Mouse (Mus musculus): ENCODE data around the gene Ttll8. TPM values are rescaled to one million over a fixed set of nuclear protein-coding genes. Genes with fewer than 3 reads are reported as not detected.

Gene Ttll8
- polyA plus RNA-seq, 1 experiment from 2014 or later, result not detected

DNA sequence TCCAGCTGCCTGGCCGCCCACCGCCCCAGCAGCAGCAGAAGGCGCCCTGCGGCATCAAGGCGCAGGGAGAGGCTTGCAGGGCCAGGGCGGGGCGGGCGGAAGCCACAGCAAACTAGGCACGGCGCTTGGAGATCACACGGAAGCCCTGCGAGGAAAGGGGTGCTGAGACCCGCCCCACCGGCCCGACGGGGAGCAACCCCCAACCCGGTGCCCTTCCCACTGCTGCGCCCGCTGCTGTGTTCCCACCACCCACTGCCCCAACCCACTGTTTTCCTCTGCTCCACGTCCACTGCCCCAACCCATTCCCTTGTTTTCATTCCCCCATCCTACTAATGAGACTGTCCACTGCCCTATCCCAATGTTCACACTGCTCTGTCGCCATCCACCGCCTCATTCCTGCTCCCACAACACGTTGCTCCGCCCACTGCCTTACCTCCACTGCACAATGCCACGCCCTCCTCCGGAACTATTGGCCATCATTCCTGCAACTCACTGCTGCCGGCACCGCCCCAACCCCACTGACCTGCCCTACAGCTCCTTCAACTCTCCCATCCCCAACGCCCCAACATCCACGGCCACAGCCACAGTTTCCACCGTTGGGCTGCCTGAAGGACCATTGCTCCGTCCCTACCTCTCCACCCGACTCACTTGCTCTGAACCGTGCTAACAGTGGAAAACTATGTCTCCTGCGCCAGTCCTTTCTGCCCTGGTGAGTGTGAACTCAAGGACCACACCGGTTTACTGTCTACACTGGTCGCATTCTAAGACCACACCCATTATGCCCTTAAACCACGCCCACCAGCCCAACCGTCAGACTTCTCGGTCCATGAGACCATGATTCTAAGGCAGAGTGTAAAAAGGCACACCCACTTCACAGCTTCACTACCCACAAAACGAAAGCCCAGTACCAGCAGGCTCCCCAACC is 63.2 kb downstream of the Ttll8 start:
- 2% methylated on average over 37 of the region's 41 CpGs for WGBS

DNA sequence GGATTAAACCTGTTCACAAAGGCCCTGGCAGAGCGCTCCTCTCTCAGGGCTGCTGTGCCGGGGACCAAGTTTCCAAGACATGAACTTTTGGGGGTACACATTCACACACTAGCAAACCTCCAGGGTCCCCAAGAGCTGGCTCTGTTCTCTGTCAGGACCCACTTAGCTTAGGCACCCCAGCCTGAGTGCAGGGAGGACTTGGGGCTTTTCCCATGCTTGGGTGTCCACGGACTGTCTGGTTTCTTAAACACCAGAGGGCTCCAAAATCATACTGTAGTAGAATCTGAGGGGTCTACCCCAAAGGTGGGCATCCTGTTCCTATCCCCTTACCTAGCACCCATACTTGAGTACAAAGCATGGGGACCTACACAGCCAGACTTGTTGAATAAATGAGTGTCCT is 64.2 kb downstream of the Ttll8 start:
- peak; percentile 69 for DNase-seq (ENCODE audit: low spot score)
- Histone ChIP-seq H3K27me3 (ENCODE audit: insufficient read depth, poor library complexity, severe bottlenecking) (peaks cover 33% of the 10 kb centered on the region), H3K9me3 (no peaks in the 10 kb centered on the region), H3K4me3 (peak overlapping the region; percentile 70; the same call in 1 of the 2 replicates), H3K27ac (no peak overlapping the region), H3K36me3 (no peaks in the 10 kb centered on the region), H3K4me1 (peaks cover 24% of the 10 kb centered on the region)
- WGBS, result 83% methylated on average over 3 of the region's 3 CpGs

More for the DNA sequence above, 63.2 kb downstream of the Ttll8 start:
- H3K36me3 ChIP-seq, result no peaks in the 10 kb centered on the region
- peaks cover 24% of the 10 kb centered on the region for H3K4me1 ChIP-seq
- H3K4me3 ChIP-seq, result peak overlapping the region; percentile 70
- no peaks in the 10 kb centered on the region for H3K9me3 ChIP-seq
- H3K27ac ChIP-seq, result peak overlapping the region; percentile 83
- H3K27me3 ChIP-seq (ENCODE audit: insufficient read depth, poor library complexity, severe bottlenecking), result peaks cover 33% of the 10 kb centered on the region
- DNase-seq (ENCODE audit: low spot score), result peak; percentile 95

DNA sequence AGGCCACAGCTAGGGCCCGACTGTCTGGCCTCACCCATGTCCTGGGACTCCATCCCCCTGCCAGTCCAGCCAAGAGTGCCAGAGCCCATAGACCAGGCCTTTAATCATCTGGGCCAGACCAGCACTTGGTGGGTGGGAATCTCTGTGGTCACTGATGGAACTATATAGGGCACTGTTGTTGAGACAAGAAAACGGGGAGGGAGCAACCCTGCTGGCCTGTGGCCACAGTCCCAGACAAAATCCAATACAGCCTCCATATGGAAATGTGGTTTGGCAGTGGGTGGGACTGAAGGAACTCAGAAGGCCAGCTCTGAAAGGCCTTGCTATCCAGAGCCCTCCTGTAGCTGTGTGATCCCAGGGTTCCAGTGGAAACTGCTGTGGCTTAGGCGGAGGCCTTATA is 65.2 kb downstream of the Ttll8 start:
- no peak for DNase-seq (ENCODE audit: low spot score)
- H3K4me3 ChIP-seq, result no peak overlapping the region
- no peaks in the 10 kb centered on the region for H3K9me3 ChIP-seq
- WGBS, result 76% methylated on average over 3 of the region's 3 CpGs
- H3K36me3 ChIP-seq, result no peaks in the 10 kb centered on the region
- H3K27me3 ChIP-seq (ENCODE audit: insufficient read depth, poor library complexity, severe bottlenecking), result peaks cover 33% of the 10 kb centered on the region
- peaks cover 24% of the 10 kb centered on the region for H3K4me1 ChIP-seq
- H3K27ac ChIP-seq, result no peak overlapping the region

DNA sequence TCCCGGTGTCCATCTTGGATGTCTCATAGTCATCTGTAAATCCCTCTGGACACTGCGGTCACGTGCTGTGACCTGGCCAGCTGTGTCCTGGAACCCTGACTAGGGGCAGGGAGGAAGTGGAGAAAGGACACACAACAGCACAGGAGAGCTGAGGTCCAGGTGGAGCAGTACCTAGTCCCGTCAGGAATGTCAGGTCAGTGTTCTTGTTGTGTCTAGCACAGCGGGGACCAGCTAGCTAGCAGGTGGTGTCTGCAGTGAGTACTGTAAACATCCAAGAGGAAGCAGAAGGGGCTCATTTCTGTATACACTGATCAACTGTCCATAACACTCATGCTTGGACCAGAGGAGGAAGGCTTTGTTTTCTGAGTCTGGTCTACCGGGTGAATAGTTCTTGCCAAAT is 68.8 kb downstream of the Ttll8 start:
- Histone ChIP-seq H3K9me3 (no peaks in the 10 kb centered on the region), H3K27ac (no peak overlapping the region), H3K4me1 (peaks cover 17% of the 10 kb centered on the region), H3K4me3 (no peak overlapping the region), H3K27me3 (ENCODE audit: insufficient read depth, poor library complexity, severe bottlenecking) (peaks cover 35% of the 10 kb centered on the region), H3K36me3 (no peaks in the 10 kb centered on the region)
- 85% methylated on average over 6 of the region's 6 CpGs for WGBS
- DNase-seq (ENCODE audit: low spot score), result no peak

DNA sequence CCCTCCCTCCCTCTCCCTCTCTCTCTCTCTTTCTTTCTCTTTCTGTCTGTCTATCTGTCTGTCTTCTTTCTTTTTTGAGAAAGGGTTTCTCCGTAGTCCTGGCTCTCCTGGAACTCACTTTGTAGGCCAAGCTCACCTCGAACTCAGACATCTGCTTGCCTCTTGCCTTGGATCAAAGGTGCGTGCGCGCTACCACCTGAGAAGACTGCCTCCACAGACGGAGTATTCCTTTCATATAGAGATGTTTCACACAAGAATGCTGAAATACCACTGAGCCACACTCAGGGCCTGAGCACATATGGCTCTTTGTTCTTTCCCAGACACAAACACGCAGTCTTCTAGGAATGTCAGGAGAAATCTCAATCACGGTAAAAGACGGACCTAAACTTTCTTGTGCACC is 70.9 kb downstream of the Ttll8 start:
- Histone ChIP-seq H3K4me3 (no peak overlapping the region), H3K4me1 (0 out of 2 replicates have a peak, but pooled peaks cover 12% of the 10 kb centered on the region), H3K27me3 (ENCODE audit: insufficient read depth, poor library complexity, severe bottlenecking) (peaks cover 20% of the 10 kb centered on the region), H3K36me3 (no peaks in the 10 kb centered on the region), H3K9me3 (no peaks in the 10 kb centered on the region), H3K27ac (no peak overlapping the region)
- 83% methylated on average over 9 of the region's 9 CpGs for WGBS
- DNase-seq (ENCODE audit: low spot score), result peak; percentile 64

DNA sequence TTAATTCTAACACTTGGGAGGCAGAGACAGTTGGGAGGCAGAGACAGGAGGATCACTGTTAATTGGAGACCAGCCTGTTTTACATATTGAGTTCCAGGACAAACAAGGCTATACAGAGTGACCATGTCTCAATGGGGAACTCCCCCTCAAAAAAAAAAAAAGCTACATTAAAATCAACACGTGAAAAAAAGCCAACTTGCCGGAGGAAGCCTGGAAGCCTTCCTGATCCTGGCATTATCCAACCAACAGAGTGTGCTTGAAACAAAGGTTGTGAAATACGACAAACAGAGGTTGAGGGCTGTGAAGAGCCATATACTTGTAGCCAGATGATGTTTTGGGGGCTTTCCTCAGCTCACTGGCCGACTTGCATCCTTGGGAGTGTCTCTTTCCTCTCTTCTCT is 71.4 kb downstream of the Ttll8 start:
- H3K27ac ChIP-seq, result no peak overlapping the region
- no peaks in the 10 kb centered on the region for H3K36me3 ChIP-seq
- WGBS, result 60% methylated on average over 4 of the region's 4 CpGs
- H3K4me3 ChIP-seq, result no peak overlapping the region
- H3K27me3 ChIP-seq (ENCODE audit: insufficient read depth, poor library complexity, severe bottlenecking), result peaks cover 20% of the 10 kb centered on the region
- DNase-seq (ENCODE audit: low spot score), result no peak
- no peaks in the 10 kb centered on the region for H3K9me3 ChIP-seq
- H3K4me1 ChIP-seq, result 0 out of 2 replicates have a peak, but pooled peaks cover 9% of the 10 kb centered on the region

DNA sequence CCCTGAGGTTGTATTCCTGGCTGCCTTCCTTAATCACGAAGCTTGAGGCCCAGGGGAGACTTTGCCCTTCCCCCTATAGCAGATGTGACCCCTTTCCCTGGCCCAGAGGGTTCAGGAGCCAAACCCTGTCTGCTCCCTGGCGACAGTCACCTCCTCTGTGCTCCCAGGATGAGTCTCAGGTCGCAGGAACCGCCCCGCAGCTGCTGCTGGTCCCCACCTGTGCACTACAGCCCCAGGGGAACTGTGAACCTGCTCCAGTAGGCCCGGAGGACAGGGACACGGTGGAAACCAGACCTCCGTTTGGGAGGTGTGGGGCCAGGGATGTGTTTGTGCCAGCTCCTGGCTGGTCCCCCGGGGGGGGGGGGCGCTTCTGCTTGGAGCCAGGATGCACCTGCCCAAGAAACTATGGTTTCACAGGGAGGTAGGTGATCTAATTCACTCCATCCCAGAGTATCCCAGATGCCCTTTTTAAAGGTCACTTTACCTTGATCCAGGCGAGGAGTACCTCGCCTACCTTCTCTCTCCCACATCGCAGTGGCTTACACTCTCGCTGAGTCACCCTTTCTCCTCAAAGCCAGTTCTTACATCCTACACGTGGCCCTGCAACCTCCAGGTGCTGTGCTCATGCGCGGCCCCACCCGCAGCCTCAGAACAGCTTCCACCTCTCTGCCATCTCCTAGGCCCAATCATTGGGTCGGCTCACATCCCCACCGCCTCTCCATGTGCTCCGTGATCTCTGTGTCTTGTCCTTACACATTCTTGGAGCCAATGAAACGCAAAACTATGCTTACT is 72.8 kb downstream of the Ttll8 start:
- Histone ChIP-seq H3K4me3 (no peak overlapping the region), H3K4me1 (peaks cover 9% of the 10 kb centered on the region), H3K27ac (no peak overlapping the region), H3K27me3 (ENCODE audit: insufficient read depth, poor library complexity, severe bottlenecking) (peaks cover 20% of the 10 kb centered on the region), H3K36me3 (no peaks in the 10 kb centered on the region), H3K9me3 (no peaks in the 10 kb centered on the region)
- 59% methylated on average over 22 of the region's 22 CpGs for WGBS
- DNase-seq (ENCODE audit: low spot score), result no peak

DNA sequence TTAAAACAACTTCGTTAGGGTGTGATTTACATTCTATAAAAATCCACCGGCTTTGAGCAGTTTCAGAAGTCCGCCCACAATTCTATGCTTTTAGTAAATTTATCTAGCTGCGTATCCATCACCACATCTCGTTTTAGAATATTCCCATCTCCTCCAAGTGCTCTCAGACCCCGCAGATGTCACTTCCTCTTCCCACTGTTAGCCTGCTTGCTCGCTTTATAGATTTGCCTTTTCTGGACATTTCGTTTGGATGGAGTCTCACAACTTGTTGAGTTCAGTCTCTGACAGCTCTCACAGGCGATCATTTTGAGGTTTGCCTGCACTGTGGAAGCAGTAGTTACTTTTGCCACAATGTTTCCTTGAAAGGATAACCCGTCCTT is 77.2 kb downstream of the Ttll8 start:
- no peaks in the 10 kb centered on the region for H3K9me3 ChIP-seq
- no peaks in the 10 kb centered on the region for H3K36me3 ChIP-seq
- no peak for DNase-seq (ENCODE audit: low spot score)
- WGBS, result 76% methylated on average over 10 of the region's 10 CpGs
- H3K27me3 ChIP-seq (ENCODE audit: insufficient read depth, poor library complexity, severe bottlenecking), result peaks cover 24% of the 10 kb centered on the region
- H3K27ac ChIP-seq, result no peak overlapping the region
- H3K4me3 ChIP-seq, result no peak overlapping the region
- H3K4me1 ChIP-seq, result peaks cover 14% of the 10 kb centered on the region

DNA sequence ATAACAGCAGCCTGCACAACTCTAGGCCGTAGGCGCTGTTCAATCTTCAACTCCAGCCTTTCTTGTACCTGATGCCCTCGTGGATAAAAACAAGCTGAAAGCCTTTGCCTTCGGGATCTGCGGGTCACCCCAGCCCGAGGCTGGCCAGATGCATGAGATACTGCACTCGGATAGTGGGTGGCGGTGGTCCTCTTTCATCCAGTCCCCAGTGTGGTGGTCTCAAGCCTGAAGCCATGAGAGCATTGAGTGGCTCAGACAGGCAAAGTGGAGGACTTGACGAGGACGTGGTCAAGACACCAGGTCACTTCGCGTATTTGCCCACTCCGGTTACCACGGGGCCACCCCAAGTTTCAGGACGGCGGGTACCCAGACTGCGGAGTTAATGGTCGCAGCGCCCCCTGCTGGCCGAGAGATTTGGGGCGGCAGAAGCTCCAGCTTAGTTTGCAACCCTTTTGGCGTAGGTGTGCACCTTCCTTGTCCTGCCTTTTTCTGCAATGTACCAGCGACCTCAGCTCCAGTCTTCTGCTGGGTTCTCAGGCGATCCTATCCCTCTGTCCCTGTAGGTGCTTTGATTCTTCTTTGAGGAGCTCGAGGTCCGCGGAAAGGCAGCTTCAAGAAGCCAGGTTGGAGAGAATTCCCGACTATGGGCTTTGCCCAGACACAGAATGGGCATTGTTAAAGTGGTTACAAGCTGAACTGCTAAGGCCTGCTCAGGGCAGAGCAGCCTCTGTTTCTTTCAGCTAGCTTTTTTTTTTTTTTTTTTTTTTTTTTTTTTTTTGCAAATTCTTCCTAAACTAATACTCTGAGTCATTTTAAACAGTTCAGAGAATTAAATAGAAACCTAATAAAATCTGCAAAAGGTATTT is 77.8 kb downstream of the Ttll8 start:
- 12% methylated on average over 28 of the region's 28 CpGs for WGBS

DNA sequence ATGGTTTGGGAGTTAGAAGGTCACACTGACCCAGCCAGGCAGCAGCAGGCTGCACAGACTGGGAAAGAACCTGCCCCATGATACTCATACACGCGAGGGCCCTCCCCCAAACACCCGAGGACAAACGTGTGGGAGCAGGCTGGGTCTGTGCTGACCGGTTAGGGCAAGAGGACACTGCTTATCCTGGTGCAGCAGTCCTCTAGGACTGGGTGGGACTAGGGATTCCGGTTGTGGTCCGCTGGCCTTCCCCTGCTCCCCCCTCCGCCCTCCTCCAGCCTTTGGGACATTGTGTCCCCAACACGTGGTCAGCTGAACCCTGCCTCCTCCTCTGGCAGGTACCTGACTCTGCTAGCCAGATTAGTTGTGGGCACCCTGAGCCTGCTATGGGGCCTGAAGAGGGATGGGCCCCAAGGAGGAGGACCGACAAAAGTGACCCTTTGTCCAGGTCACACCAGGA is 78.6 kb downstream of the Ttll8 start:
- Histone ChIP-seq H3K9me3 (no peaks in the 10 kb centered on the region), H3K4me1 (peaks cover 17% of the 10 kb centered on the region), H3K36me3 (no peaks in the 10 kb centered on the region), H3K27me3 (ENCODE audit: insufficient read depth, poor library complexity, severe bottlenecking) (peaks cover 12% of the 10 kb centered on the region; the same call in 1 of the 2 replicates), H3K4me3 (peak overlapping the region; percentile 43), H3K27ac (peak overlapping the region; percentile 64)
- no peak for DNase-seq (ENCODE audit: low spot score)
- WGBS, result 25% methylated on average over 10 of the region's 10 CpGs

More for the DNA sequence above, 77.8 kb downstream of the Ttll8 start:
- Histone ChIP-seq H3K9me3 (no peaks in the 10 kb centered on the region), H3K36me3 (no peaks in the 10 kb centered on the region), H3K4me1 (peaks cover 14% of the 10 kb centered on the region), H3K27me3 (ENCODE audit: insufficient read depth, poor library complexity, severe bottlenecking) (peaks cover 19% of the 10 kb centered on the region), H3K27ac (peak overlapping the region; percentile 64), H3K4me3 (peak overlapping the region; percentile 43)
- DNase-seq (ENCODE audit: low spot score), result no peak

DNA sequence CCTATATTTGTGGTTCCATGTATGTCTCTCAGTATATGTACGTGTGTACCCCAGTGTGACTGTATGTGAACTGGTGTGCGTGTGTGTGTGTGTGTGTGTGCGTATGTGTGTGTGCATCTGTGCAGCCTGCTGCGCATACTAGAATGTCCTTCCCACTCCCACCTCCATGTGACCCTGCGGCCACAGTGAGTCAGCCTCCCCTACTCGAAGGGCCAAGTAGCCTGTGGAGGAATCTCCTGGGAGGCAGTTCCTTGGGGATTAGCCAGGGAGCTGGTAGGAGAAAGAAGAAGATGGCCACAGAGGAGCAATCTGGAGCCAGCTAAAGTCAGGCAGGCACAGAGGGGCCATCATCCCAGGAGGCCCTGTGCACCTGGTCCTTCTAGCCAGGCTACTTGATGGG is 79.7 kb downstream of the Ttll8 start:
- H3K4me3 ChIP-seq, result no peak overlapping the region
- DNase-seq (ENCODE audit: low spot score), result no peak
- peak overlapping the region; percentile 52; the same call in 1 of the 2 replicates for H3K27ac ChIP-seq
- peaks cover 20% of the 10 kb centered on the region for H3K4me1 ChIP-seq
- WGBS, result 84% methylated on average over 6 of the region's 6 CpGs
- H3K27me3 ChIP-seq (ENCODE audit: insufficient read depth, poor library complexity, severe bottlenecking), result peaks cover 7% of the 10 kb centered on the region; the same call in 1 of the 2 replicates
- H3K9me3 ChIP-seq, result no peaks in the 10 kb centered on the region
- H3K36me3 ChIP-seq, result no peaks in the 10 kb centered on the region

DNA sequence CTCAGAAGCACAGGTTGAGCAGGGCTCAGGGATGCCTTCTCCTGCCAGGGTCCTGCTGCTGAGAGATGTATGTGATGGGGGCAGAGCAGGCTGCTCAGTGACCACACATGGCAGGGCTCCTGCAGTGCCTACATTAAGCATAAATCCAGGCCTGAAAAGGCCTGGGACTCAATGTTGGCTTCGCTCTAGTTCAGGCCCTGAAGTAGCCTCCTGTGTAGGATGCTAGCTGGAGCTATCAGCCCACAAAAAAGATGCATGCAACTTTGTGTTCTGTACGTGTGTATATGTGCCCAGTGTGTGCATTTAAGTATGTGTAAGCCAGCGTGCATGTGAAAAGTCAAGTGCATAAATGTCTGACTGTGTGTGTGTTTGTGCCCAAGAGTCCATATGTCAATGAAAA is 80.2 kb downstream of the Ttll8 start:
- H3K9me3 ChIP-seq, result no peaks in the 10 kb centered on the region
- H3K4me1 ChIP-seq, result peaks cover 20% of the 10 kb centered on the region
- no peaks in the 10 kb centered on the region for H3K36me3 ChIP-seq
- H3K4me3 ChIP-seq, result no peak overlapping the region
- no peak overlapping the region for H3K27ac ChIP-seq
- no peak for DNase-seq (ENCODE audit: low spot score)
- peaks cover 7% of the 10 kb centered on the region; the same call in 1 of the 2 replicates for H3K27me3 ChIP-seq (ENCODE audit: insufficient read depth, poor library complexity, severe bottlenecking)
- WGBS, result 93% methylated on average over 3 of the region's 3 CpGs

Data from heart, embryonic 10.5 days (tissue).